ENCODE assay signal across 26 mouse cellular contexts in the genomic region with DNA sequence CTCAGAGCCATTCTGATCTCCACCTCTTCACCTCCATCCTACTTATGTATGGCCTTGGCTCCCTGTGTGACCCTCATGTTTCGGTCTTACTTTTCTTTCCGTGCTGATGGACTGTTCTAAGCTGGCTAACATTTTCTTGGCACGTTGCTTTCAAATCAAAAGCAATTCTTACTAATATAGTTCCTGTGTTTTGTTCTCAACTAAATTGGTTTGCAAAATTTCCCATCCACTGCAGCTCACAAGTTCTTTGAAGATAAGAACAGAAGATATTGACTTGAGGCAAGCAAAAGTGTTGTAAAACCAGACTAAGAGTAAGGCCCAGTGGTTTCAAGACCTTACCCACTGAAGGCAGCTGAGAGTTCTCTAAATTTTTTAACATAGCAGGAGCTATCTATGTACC.
"Had no signal": no experiment of that assay in that cellular context is flagged by ENCODE, and none has a peak within 500 bp of the region (broad histone marks: within the 10 kb centered on the region; RNA-seq: fewer than 3 reads in every experiment).

No protein-coding gene starts in this region.

- H3K9me3 ChIP-seq: heart, embryonic 10.5 days; heart, embryonic 12.5 days; hindbrain, embryonic 10.5 days; hindbrain, embryonic 12.5 days; intestine, embryonic 15.5 days; limb, embryonic 13.5 days; limb, embryonic 15.5 days; liver, embryonic 12.5 days had no signal

- H3K4me1 ChIP-seq: heart, embryonic 10.5 days; heart, embryonic 12.5 days; hindbrain, embryonic 10.5 days; hindbrain, embryonic 12.5 days; intestine, embryonic 15.5 days; limb, embryonic 15.5 days; liver, embryonic 12.5 days had no signal

- H3K36me3 ChIP-seq: heart, embryonic 10.5 days; heart, embryonic 12.5 days; hindbrain, embryonic 10.5 days; hindbrain, embryonic 12.5 days; intestine, embryonic 15.5 days; limb, embryonic 13.5 days; limb, embryonic 15.5 days; liver, embryonic 12.5 days had no signal

- H3K4me2 ChIP-seq: heart, embryonic 12.5 days; hindbrain, embryonic 12.5 days; hindbrain, embryonic 14.5 days; intestine, embryonic 15.5 days; limb, embryonic 13.5 days; limb, embryonic 15.5 days; liver, embryonic 12.5 days had no signal

- DNase-seq: gastrocnemius, postnatal 14 days; gastrocnemius, postnatal 36 days; heart, adult 18-20 months; heart, postnatal 10 days; heart, postnatal 4 days; kidney, adult 18-20 months; kidney, adult 8-10 months; kidney, postnatal 10 days; kidney, postnatal 25 days; kidney, postnatal 4 days; layer of hippocampus, adult 9-11 months; layer of hippocampus, postnatal 36 days; left cerebral cortex, postnatal 4 days had no signal

- ATAC-seq: hindbrain, embryonic 16.5 days; intestine, embryonic 15.5 days; intestine, postnatal 0 days; liver, embryonic 12.5 days had no signal

- H3K27me3 ChIP-seq: heart, embryonic 12.5 days; hindbrain, embryonic 12.5 days; intestine, embryonic 15.5 days; limb, embryonic 13.5 days; limb, embryonic 15.5 days; liver, embryonic 12.5 days had no signal

- H3K9ac ChIP-seq: heart, embryonic 12.5 days; hindbrain, embryonic 12.5 days; hindbrain, embryonic 14.5 days; intestine, embryonic 15.5 days; limb, embryonic 13.5 days; limb, embryonic 15.5 days; liver, embryonic 12.5 days; liver, embryonic 14.5 days had no signal

- H3K4me3 ChIP-seq: heart, embryonic 10.5 days; heart, embryonic 12.5 days; hindbrain, embryonic 10.5 days; hindbrain, embryonic 12.5 days; intestine, embryonic 15.5 days; layer of hippocampus, adult 2 months; limb, embryonic 13.5 days; limb, embryonic 15.5 days; liver, embryonic 12.5 days had no signal

- H3K27ac ChIP-seq: heart, embryonic 10.5 days; hindbrain, embryonic 10.5 days; hindbrain, embryonic 12.5 days; hindbrain, embryonic 14.5 days; intestine, embryonic 15.5 days; layer of hippocampus, adult 2 months; limb, embryonic 13.5 days; limb, embryonic 15.5 days; liver, embryonic 12.5 days; liver, embryonic 14.5 days had no signal
